Mouse (Mus musculus): ENCODE measurements around the gene Nisch. TPM values are rescaled to one million over a fixed set of nuclear protein-coding genes. Genes with fewer than 3 reads are reported as not detected.

Gene Nisch
- polyA plus RNA-seq, 1 experiment: 157 TPM

DNA sequence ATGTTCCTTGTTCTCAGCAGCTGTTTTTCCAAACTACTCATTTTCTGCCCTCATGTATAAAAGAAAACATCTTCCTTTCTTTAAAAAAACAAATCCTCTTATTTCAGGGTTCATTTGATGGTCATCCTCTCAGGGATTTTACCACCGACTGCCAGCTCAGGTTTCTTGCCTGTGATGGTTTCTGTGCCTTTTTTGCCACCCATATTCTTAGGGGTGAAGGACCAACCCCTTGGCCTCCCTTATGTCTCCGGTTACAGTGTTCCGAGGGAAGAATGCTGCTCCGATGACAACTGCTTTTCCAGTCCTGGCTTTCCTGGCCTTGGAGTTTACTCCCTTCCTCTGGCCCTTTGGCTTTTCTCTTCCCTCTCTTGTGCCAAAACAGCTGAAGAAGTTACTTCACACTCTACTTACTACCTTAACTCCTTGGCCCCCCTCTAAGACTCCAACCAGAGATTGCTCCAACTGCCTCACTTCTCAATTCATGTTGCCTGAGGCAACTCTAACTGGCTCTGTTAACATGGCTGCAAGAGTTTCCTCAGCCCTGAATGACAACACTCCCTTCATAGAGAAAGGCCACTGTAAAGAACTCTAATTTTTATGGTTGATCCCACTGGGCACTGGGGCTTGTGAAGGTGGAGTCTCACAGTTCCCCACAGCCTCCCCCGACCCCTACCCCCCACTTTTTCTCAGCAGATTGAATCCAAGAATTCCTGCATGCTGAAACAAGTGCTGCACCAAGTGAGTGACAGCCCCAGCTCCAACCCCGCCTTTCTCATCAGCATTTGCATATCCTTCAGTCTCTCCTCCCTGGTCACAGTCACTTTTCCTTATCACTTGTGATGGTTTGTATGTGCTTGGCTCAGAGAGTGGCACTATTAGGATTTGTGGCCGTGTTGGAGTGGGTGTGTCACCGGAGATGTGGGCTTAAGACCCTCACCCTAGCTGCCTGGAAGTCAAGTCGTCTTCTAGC is 91.4 kb downstream of the Nisch start:
- TF ChIP-seq POLR2A (IDR thresholded peaks at IDR 0.05; ENCODE audit: low read depth, low read length) (no peak), CTCF (IDR thresholded peaks at IDR 0.05; ENCODE audit: extremely low read depth, insufficient read length, insufficient replicate concordance, low read depth, low read length) (no peak)
- Histone ChIP-seq H3K4me1 (ENCODE audit: control insufficient read depth, insufficient read depth, insufficient read length, low read length) (peaks cover 4% of the 10 kb centered on the region; the same call in 1 of the 2 replicates), H3K27ac (ENCODE audit: insufficient read depth, low read depth, low read length) (no peak overlapping the region), H3K27me3 (ENCODE audit: control insufficient read depth, insufficient read depth, low read length) (no peaks in the 10 kb centered on the region), H3K36me3 (ENCODE audit: control insufficient read depth, insufficient read depth, low read length) (peaks cover 15% of the 10 kb centered on the region), H3K4me3 (ENCODE audit: low read depth, low read length) (no peak overlapping the region)
- 56% methylated on average over 9 of the region's 9 CpGs for WGBS

Other genes with a start within 250 kb of the Nisch start
- 2.6 and 4.1 TPM in 2 replicates for gene Glt8d1, start 215.5 kb downstream of the Nisch start, polyA plus RNA-seq (2012; rRNA removed)
- gene Spcs1, start 215.3 kb downstream of the Nisch start, polyA plus RNA-seq (2012; rRNA removed): 39.4 and 64.5 TPM in 2 replicates
- 3.8 and 6.8 TPM in 2 replicates for gene Pbrm1, start 197.8 kb downstream of the Nisch start, polyA plus RNA-seq (2012; rRNA removed)
- 3.3 and 5.5 TPM in 2 replicates for gene Gnl3, start 197.8 kb downstream of the Nisch start, polyA plus RNA-seq (2012; rRNA removed)
- 22.8 and 37.3 TPM in 2 replicates for gene Smim4, start 88.0 kb downstream of the Nisch start, polyA plus RNA-seq (2012; rRNA removed)
- 9.0 and 13.0 TPM in 2 replicates for gene Nt5dc2, start 85.9 kb downstream of the Nisch start, polyA plus RNA-seq (2012; rRNA removed)
- 31.3 and 65.4 TPM in 2 replicates for gene Stab1, start 48.3 kb downstream of the Nisch start, polyA plus RNA-seq (2012; rRNA removed)
- gene Tnnc1, start 8.6 kb downstream of the Nisch start, polyA plus RNA-seq (2012; rRNA removed): 0.34 TPM in 1 of 2 replicates, not detected in the other
- gene Sema3g, start 914 bp upstream of the Nisch start, polyA plus RNA-seq (2012; rRNA removed): 1.5 and 2.1 TPM in 2 replicates
- 1.3 and 2.3 TPM in 2 replicates for gene Phf7, start 34.4 kb upstream of the Nisch start, polyA plus RNA-seq (2012; rRNA removed)
- 16.7 and 30.0 TPM in 2 replicates for gene Bap1, start 34.5 kb upstream of the Nisch start, polyA plus RNA-seq (2012; rRNA removed)
- 0.08 TPM in 2 replicates for gene Dnah1, start 107.0 kb upstream of the Nisch start, polyA plus RNA-seq (2012; rRNA removed)
- gene Capn7, start 119.7 kb upstream of the Nisch start, polyA plus RNA-seq (2012; rRNA removed): 3.3 and 5.8 TPM in 2 replicates
- gene Sh3bp5, start 219.1 kb upstream of the Nisch start, polyA plus RNA-seq (2012; rRNA removed): 3.0 and 6.9 TPM in 2 replicates